Comparison of ENCODE assay signal across 8 mouse cellular contexts in the genomic region with DNA sequence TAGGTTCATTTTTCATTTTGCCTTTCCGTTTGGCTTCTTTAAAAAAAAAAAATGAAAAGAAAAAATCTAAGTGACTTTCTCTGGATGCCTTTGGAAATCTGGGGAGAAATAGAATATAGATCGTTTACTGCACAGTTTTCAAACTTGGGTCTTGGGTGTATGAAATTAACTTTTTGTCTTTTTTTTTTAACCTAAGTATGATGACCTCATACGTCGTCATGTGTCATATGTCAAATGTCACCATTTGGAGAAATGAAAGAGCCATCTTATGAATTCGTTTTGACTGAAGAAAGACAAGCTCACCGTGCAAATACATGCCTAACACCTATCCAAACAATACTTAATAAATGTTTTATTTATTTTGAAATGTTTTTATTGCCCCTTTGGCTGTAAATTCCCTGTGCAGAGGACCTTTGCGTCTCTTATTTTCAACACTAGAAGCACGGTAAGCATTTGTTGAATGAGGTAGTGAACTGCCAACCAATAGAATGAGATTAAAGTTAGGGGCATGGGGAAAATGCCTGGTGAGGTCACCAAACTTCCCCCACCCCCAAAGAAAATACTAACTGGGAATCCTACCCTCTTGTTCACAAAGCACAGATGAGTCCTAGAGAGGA. TPM values are rescaled to one million over a fixed set of nuclear protein-coding genes. Genes with fewer than 3 reads are reported as not detected.
DNase-seq lines count a peak whose midpoint lies in the region; ATAC-seq and TF ChIP-seq lines count a peak whose summit lies in the region.

No protein-coding gene starts in this region.

- H3K36me3 ChIP-seq in spleen, adult 2 months (ENCODE audit: control insufficient read depth, insufficient read depth, low read length), result no peaks in the 10 kb centered on the region
- H3K36me3 ChIP-seq in limb, embryonic 12.5 days, result peaks cover 10% of the 10 kb centered on the region

- no peak for ATAC-seq in limb, embryonic 12.5 days (ENCODE audit: insufficient number of reproducible peaks, insufficient read depth, low FRiP score, low TSS enrichment, low read depth)

- TF ChIP-seq POLR2A in spleen, adult 2 months (IDR thresholded peaks at IDR 0.05; ENCODE audit: low read depth, low read length), result no peak
- TF ChIP-seq POLR2A in olfactory bulb, adult 2 months (IDR thresholded peaks at IDR 0.05; ENCODE audit: insufficient read depth, low read depth, low read length), result no peak

- H3K4me1 ChIP-seq in spleen, adult 2 months (ENCODE audit: control insufficient read depth, insufficient read depth, insufficient read length), result peaks cover 8% of the 10 kb centered on the region; the same call in 1 of the 2 replicates
- peaks cover 31% of the 10 kb centered on the region for H3K4me1 ChIP-seq in limb, embryonic 12.5 days (replicated peaks)
- peaks cover 3% of the 10 kb centered on the region; the same call in 1 of the 2 replicates for H3K4me1 ChIP-seq in olfactory bulb, adult 2 months (ENCODE audit: control insufficient read depth, insufficient read depth, low read length)

- WGBS in spleen, adult 2 months, result 16% methylated on average over 8 of the region's 8 CpGs
- 15% methylated on average over 8 of the region's 8 CpGs for WGBS in limb, embryonic 12.5 days
- 14% methylated on average over 8 of the region's 8 CpGs for WGBS in olfactory bulb, adult 2 months

- peak; percentile 22 for DNase-seq in cerebellum, adult 11-12 months
- no peak for DNase-seq in cerebellum, postnatal 36 days
- peak in 1 of 2 experiments; percentile 59 for DNase-seq in spleen, adult 2 months (ENCODE audit: low read depth in 1 of 2, low spot score in 2 of 2)
- DNase-seq in spleen, postnatal 36 days (ENCODE audit: low spot score in 2 of 2), result no peak
- DNase-seq in right cerebral cortex, postnatal 25 days, result no peak
- no peak for DNase-seq in thymus, postnatal 0 days (ENCODE audit: low spot score)

- H3K27me3 ChIP-seq in spleen, adult 2 months (ENCODE audit: control insufficient read depth, insufficient read depth, low read length), result no peaks in the 10 kb centered on the region
- H3K27me3 ChIP-seq in limb, embryonic 12.5 days, result no peaks in the 10 kb centered on the region

- peak overlapping the region; percentile 90 for H3K4me2 ChIP-seq in limb, embryonic 12.5 days

- H3K4me3 ChIP-seq in spleen, adult 2 months (ENCODE audit: extremely low read depth, insufficient read depth, insufficient read length), result peak overlapping the region; percentile 97
- peak overlapping the region; percentile 99 for H3K4me3 ChIP-seq in limb, embryonic 12.5 days (replicated peaks)
- peak overlapping the region; percentile 99 for H3K4me3 ChIP-seq in olfactory bulb, adult 2 months (ENCODE audit: insufficient read depth, low read depth, low read length)

- no peak for TF ChIP-seq CTCF in spleen, adult 2 months (IDR thresholded peaks at IDR 0.05; ENCODE audit: extremely low read depth, insufficient read depth, insufficient read length, insufficient replicate concordance)
- no peak for TF ChIP-seq CTCF in olfactory bulb, adult 2 months (IDR thresholded peaks at IDR 0.05; ENCODE audit: insufficient read depth, low read depth, low read length)

- H3K9ac ChIP-seq in limb, embryonic 12.5 days (replicated peaks), result peak overlapping the region; percentile 98

- H3K27ac ChIP-seq in spleen, adult 2 months (ENCODE audit: insufficient read depth, low read length), result peak overlapping the region; percentile 86
- H3K27ac ChIP-seq in limb, embryonic 12.5 days, result peak overlapping the region; percentile 97
- peak overlapping the region; percentile 84; the same call in 1 of the 2 replicates for H3K27ac ChIP-seq in olfactory bulb, adult 2 months (ENCODE audit: insufficient read depth, low read depth, low read length)

- H3K9me3 ChIP-seq in limb, embryonic 12.5 days, result no peaks in the 10 kb centered on the region

RNA-seq across cellular contexts. Expression of a gene that starts 0.8 kb away (rescaled TPM):
- polyA plus RNA-seq in spleen, adult 2 months (2012; rRNA removed), result 4.9 and 7.0 TPM in 2 replicates
- polyA plus RNA-seq in limb, embryonic 12.5 days (2016; fragmentation: Nextera tagmentation; extraction: Ambion mirVana), result 5.5 and 6.0 TPM in 2 replicates
- not detected in 2 replicates for polyA plus RNA-seq in olfactory bulb, adult 2 months (2012; ENCODE audit: insufficient read depth, insufficient read length, low replicate concordance, missing spikeins)
- polyA plus RNA-seq in thymus, postnatal 0 days (2015; fragmentation: Nextera tagmentation; extraction: Ambion mirVana), result 2.9 and 3.6 TPM in 2 replicates

RNA-seq across cellular contexts. Expression of a gene that starts 53.9 kb away (rescaled TPM):
- not detected in 2 replicates for polyA plus RNA-seq in spleen, adult 2 months (2012; rRNA removed)
- 87.4 and 91.8 TPM in 2 replicates for polyA plus RNA-seq in limb, embryonic 12.5 days (2016; fragmentation: Nextera tagmentation; extraction: Ambion mirVana)
- not detected in 2 replicates for polyA plus RNA-seq in olfactory bulb, adult 2 months (2012; ENCODE audit: insufficient read depth, insufficient read length, low replicate concordance, missing spikeins)
- polyA plus RNA-seq in thymus, postnatal 0 days (2015; fragmentation: Nextera tagmentation; extraction: Ambion mirVana), result not detected in 2 replicates
